ENCODE assay signal across 8 mouse cellular contexts in the genomic region with DNA sequence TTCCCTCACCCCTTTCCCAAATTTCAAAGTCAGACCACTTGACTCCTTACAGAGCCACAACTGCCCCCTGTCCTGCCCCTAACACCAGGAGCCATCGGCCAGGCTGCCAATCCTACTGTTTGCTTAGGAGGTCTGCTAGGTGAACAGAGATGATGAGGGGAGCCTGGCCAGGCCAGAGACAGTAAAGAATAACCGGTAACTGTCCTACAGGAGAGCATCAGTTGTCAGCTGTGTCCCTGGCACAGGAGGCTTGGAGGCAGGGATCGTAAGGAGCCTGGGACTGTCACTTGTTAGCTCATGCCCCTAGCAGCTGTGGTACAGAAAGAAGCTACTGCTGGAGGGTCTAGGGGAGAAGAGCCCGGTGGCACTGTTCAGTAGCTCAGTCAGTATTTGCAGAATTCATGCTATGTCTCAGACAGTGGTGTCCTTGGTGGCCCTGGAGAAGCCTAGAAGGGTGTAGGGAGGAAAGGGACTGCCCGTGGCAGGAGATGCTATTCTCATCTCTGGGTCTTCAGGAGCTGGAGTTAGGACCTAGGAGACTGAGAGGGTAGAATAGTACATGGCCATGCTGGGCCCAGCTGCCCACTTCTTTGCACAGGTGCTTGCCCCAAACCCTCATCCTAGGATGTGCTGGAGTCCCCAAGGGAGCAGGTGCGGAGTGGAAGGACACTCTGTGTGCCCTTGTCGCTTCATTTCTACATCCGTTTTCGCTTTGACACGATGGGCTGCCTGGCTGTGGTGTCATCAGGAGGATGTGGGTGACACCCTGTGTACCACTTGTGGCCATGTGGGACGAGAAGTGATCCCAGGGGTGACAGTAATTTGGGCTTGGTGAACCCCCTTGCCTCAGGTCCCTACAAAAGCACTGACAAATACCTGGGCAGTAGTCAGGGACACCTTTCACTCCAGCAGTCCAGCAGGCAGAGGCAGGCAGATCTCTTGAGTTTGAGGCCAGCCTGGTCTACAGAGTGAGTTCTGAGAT. TPM values are rescaled to one million over a fixed set of nuclear protein-coding genes. Genes with fewer than 3 reads are reported as not detected.
DNase-seq lines count a peak whose midpoint lies in the region; ATAC-seq and TF ChIP-seq lines count a peak whose summit lies in the region.

No protein-coding gene starts in this region.

- peaks cover 17 to 35% of the 10 kb centered on the region in 2 experiments for H3K4me1 ChIP-seq in heart, embryonic 14.5 days (ENCODE audit: control insufficient read depth in 2 of 2, insufficient read depth in 2 of 2, low read length in 2 of 2)
- peaks cover 30% of the 10 kb centered on the region for H3K4me1 ChIP-seq in hindbrain, embryonic 14.5 days (replicated peaks; ENCODE audit: control insufficient read depth, insufficient read depth, low read length)
- peaks cover 27% of the 10 kb centered on the region for H3K4me1 ChIP-seq in cerebellum, adult 2 months (ENCODE audit: control insufficient read depth, insufficient read depth, low read length)

- WGBS in heart, embryonic 14.5 days: 85% methylated on average over 11 of the region's 11 CpGs
- 89% methylated on average over 11 of the region's 11 CpGs for WGBS in hindbrain, embryonic 14.5 days
- WGBS in cerebellum, adult 2 months: 84% methylated on average over 11 of the region's 11 CpGs

- peak overlapping the region; percentile 85 for H3K4me2 ChIP-seq in heart, embryonic 14.5 days (ENCODE audit: low read length)
- 0 out of 2 replicates have a peak overlapping the region, but pooled peaks have one; percentile 93 for H3K4me2 ChIP-seq in hindbrain, embryonic 14.5 days (replicated peaks)

- TF ChIP-seq CTCF in cerebellum, adult 2 months (IDR thresholded peaks at IDR 0.05; ENCODE audit: borderline replicate concordance, insufficient read depth, low read depth, low read length): no peak

- H3K27ac ChIP-seq in heart, embryonic 14.5 days (replicated peaks in 1 of 2; ENCODE audit: control insufficient read depth in 1 of 2, insufficient read depth in 1 of 2, low read depth in 2 of 2, low read length in 2 of 2): peak overlapping the region; percentile 4 to 68; a peak in 2 of 4 replicates
- H3K27ac ChIP-seq in hindbrain, embryonic 14.5 days: no peak overlapping the region
- H3K27ac ChIP-seq in cerebellum, adult 2 months (ENCODE audit: insufficient read depth, low read length): no peak overlapping the region

- TF ChIP-seq POLR2A in cerebellum, adult 2 months (IDR thresholded peaks at IDR 0.05; ENCODE audit: borderline replicate concordance, insufficient read depth, low read length): no peak

- 0 out of 4 replicates have a peak overlapping the region, but pooled peaks of 1 of the 2 experiments have one; percentile 89 for H3K4me3 ChIP-seq in heart, embryonic 14.5 days (ENCODE audit: control insufficient read depth in 1 of 2, insufficient read depth in 1 of 2, low read depth in 1 of 2, low read length in 2 of 2)
- no peak overlapping the region for H3K4me3 ChIP-seq in hindbrain, embryonic 14.5 days (replicated peaks; ENCODE audit: low read length)
- no peak overlapping the region for H3K4me3 ChIP-seq in cerebellum, adult 2 months (replicated peaks; ENCODE audit: insufficient read depth, low read depth, low read length)

- H3K27me3 ChIP-seq in heart, embryonic 14.5 days (ENCODE audit: control insufficient read depth, insufficient read depth, low read length): no peaks in the 10 kb centered on the region
- no peaks in the 10 kb centered on the region for H3K27me3 ChIP-seq in hindbrain, embryonic 14.5 days (ENCODE audit: control insufficient read depth, insufficient read depth, low read length)
- no peaks in the 10 kb centered on the region for H3K27me3 ChIP-seq in cerebellum, adult 2 months (ENCODE audit: control insufficient read depth, insufficient read depth, low read length)

- no peak for DNase-seq in heart, postnatal 25 days (ENCODE audit: low spot score)
- no peak for DNase-seq in hindbrain, embryonic 14.5 days (ENCODE audit: low spot score)
- DNase-seq in cerebellum, adult 11-12 months: no peak
- DNase-seq in cerebellum, adult 2 months: no peak
- no peak for DNase-seq in adrenal gland, postnatal 14 days

- intact Hi-C loops in heart, postnatal 25 days (cut with DNase I): loop anchor here (5.0 kb wide), 1 partner anchor 65 kb away; no protein-coding TSS in a partner anchor

- no peak for ATAC-seq in heart, embryonic 14.5 days (ENCODE audit: insufficient number of reproducible peaks, insufficient read depth, low FRiP score, low read depth)
- ATAC-seq in CD4-positive, CD25-positive, alpha-beta regulatory T cell, adult 4 months: peak; percentile 78
- ATAC-seq in hindbrain, embryonic 14.5 days (ENCODE audit: low FRiP score): no peak
- ATAC-seq in monocyte, adult 5-6 weeks (replicated peaks; ENCODE audit: insufficient number of reproducible peaks, low FRiP score, low TSS enrichment, poor library complexity, severe bottlenecking): peak; percentile 48

- H3K9me3 ChIP-seq in heart, embryonic 14.5 days (ENCODE audit: control insufficient read depth, low read length): no peaks in the 10 kb centered on the region
- H3K9me3 ChIP-seq in hindbrain, embryonic 14.5 days (ENCODE audit: control insufficient read depth, low read length): no peaks in the 10 kb centered on the region

- 0 out of 2 replicates have a peak overlapping the region, but pooled peaks have one; percentile 51 for H3K9ac ChIP-seq in heart, embryonic 14.5 days (ENCODE audit: low read length)
- H3K9ac ChIP-seq in hindbrain, embryonic 14.5 days: peak overlapping the region; percentile 31; the same call in 1 of the 2 replicates

- H3K36me3 ChIP-seq in heart, embryonic 14.5 days (ENCODE audit: control insufficient read depth, insufficient read depth, low read length): peaks cover 56% of the 10 kb centered on the region
- peaks cover 49% of the 10 kb centered on the region for H3K36me3 ChIP-seq in hindbrain, embryonic 14.5 days (replicated peaks; ENCODE audit: control insufficient read depth, insufficient read depth)

RNA-seq across cellular contexts. Expression of gene Dusp7, which starts 4.3 kb away (rescaled TPM):
- polyA plus RNA-seq in heart, embryonic 14.5 days (2014; fragmentation: Nextera tagmentation; extraction: Ambion mirVana): 16.4 and 19.8 TPM in 2 replicates
- 10 to 100 TPM; 43.6 to 67.0 TPM for total RNA-seq in heart, postnatal 25 days (2021)
- polyA plus RNA-seq in CD4-positive, CD25-positive, alpha-beta regulatory T cell, adult 4 months (2017; shearing (Covaris generic)): 10 to 100 TPM; 16.2 to 21.1 TPM
- polyA plus RNA-seq in hindbrain, embryonic 14.5 days (2014; fragmentation: Nextera tagmentation; extraction: Ambion mirVana): 17.9 and 19.3 TPM in 2 replicates
- total RNA-seq in monocyte, adult 5-6 weeks (2017): 8.7 to 21.2 TPM (median 12.2 TPM) in 3 replicates
- polyA plus RNA-seq in cerebellum, adult 2 months (2012; rRNA removed): 46.4 and 49.6 TPM in 2 replicates
- 21.1 and 26.0 TPM in 2 replicates for total RNA-seq in adrenal gland, postnatal 14 days (2021)

RNA-seq across cellular contexts. Expression of gene Rpl29, which starts 56.5 kb away (rescaled TPM):
- 691 and 781 TPM in 2 replicates for polyA plus RNA-seq in heart, embryonic 14.5 days (2014; fragmentation: Nextera tagmentation; extraction: Ambion mirVana)
- 100 to 1,000 TPM; 296 to 309 TPM for total RNA-seq in heart, postnatal 25 days (2021)
- polyA plus RNA-seq in CD4-positive, CD25-positive, alpha-beta regulatory T cell, adult 4 months (2017; shearing (Covaris generic)): 1,000 to 10,000 TPM; 1,164 to 1,338 TPM
- 650 and 781 TPM in 2 replicates for polyA plus RNA-seq in hindbrain, embryonic 14.5 days (2014; fragmentation: Nextera tagmentation; extraction: Ambion mirVana)
- total RNA-seq in monocyte, adult 5-6 weeks (2017): 521 to 617 TPM (median 563 TPM) in 3 replicates
- 435 and 475 TPM in 2 replicates for polyA plus RNA-seq in cerebellum, adult 2 months (2012; rRNA removed)
- 490 and 599 TPM in 2 replicates for total RNA-seq in adrenal gland, postnatal 14 days (2021)

Comparison
In these comparisons a context has a peak if more than half of its experiments do, and no peak if none do; other contexts are left out.
1. ATAC-seq: peak in CD4-positive, CD25-positive, alpha-beta regulatory T cell, adult 4 months (single experiment) and monocyte, adult 5-6 weeks (single experiment); none in heart, embryonic 14.5 days (single experiment) and hindbrain, embryonic 14.5 days (single experiment).
2. H3K27ac ChIP-seq: peak in heart, embryonic 14.5 days (2 of 2); none in hindbrain, embryonic 14.5 days (single experiment) and cerebellum, adult 2 months (single experiment).